Mouse (Mus musculus): ENCODE data around the gene Smarcd3.

DNA sequence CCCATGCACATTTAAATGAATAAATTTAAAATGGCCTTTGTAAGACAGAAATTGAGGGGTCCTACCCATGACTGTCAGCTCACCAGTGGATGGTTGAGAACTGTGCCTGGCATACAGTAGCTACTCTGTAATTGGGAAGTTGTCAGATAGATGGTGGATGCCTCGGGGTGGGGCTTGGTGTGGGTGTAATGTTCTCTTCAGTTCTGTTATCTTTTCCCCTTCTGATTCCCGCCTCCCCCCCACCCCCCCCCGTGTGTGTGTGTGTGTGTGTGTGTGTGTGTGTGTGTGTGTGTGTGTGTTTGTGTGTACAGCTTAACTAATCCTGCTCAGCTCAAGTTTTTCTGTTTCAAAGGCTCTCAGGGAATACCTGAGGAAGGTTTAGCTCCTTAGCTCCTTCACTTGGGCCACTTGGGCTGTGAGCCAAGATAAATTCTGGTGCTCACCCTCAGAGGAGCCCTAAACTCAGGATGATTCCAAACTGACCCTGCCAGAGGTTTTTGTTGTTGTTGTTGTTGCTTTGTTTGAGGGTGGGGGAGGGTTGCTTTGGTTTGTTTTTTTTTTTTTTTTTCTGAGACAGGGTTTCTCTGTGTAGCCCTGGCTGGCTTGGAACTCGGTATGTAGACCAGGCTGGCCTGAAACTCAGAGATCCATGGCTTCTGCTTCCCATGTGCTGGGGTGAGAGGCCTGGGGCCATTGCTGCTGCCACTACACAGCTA is 35.7 kb upstream of the Smarcd3 start:
- TF ChIP-seq CTCF (conservative IDR thresholded peaks at IDR 0.05 in 1 of 2, IDR thresholded peaks at IDR 0.05 in 1 of 2; ENCODE audit: low read depth in 2 of 2, low read length in 2 of 2) (no peak), HCFC1 (IDR thresholded peaks at IDR 0.05; ENCODE audit: low read depth, low read length) (no peak), MYC (IDR thresholded peaks at IDR 0.05; ENCODE audit: low read depth, low read length) (no peak), EP300 (IDR thresholded peaks at IDR 0.05; ENCODE audit: low read length) (no peak), USF2 (conservative IDR thresholded peaks at IDR 0.05; ENCODE audit: low read depth, low read length) (no peak), USF1 (IDR thresholded peaks at IDR 0.05; ENCODE audit: low read depth, low read length) (no peak), RCOR1 (conservative IDR thresholded peaks at IDR 0.05; ENCODE audit: low read depth, low read length) (no peak), UBTF (IDR thresholded peaks at IDR 0.05; ENCODE audit: low read depth, low read length) (no peak), RAD21 (IDR thresholded peaks at IDR 0.05; ENCODE audit: low read depth, low read length) (no peak), POLR2A (IDR thresholded peaks at IDR 0.05; ENCODE audit: low read depth, low read length) (no peak), NRF1 (IDR thresholded peaks at IDR 0.05; ENCODE audit: low read depth, low read length) (no peak), POLR2AphosphoS2 (IDR thresholded peaks at IDR 0.05; ENCODE audit: low read depth, low read length) (no peak)
